Mouse (Mus musculus): Measurements from ENCODE around the gene Dhrs7b. TPM values are rescaled to one million over a fixed set of nuclear protein-coding genes. Genes with fewer than 3 reads are reported as not detected.
"Not testable (repeated sequence)": the region's sequence is repeated elsewhere in the genome, so short reads cannot be mapped to it uniquely, and the experiment has no call there.

Dhrs7b gene
- total and polyA plus RNA-seq, 3 experiments: 3.2 to 21.9 (median 15.7) TPM

DNA sequence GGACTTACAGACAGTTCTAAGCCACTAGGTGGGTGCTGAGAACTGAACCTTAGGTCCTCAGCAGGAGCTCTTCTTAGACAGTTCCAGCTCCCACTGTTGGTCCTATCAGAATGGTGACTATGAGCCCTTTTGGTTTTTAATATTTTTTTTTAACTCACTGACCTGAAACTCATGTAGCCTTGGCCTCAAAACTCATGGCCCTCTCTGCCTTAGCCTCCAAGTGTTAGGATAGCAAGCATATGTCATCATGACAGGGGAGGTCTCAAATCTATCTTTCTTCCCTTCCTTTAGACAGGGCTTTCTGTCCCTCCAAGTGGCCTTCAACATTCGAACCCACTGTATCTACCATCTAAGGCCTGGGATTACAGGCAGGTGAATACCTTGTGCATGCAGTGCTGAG lies 29.5 kb upstream of the Dhrs7b start:
- no peak overlapping the region for H3K4me3 ChIP-seq (ENCODE audit: low read depth, low read length)
- peaks cover 11% of the 10 kb centered on the region; the same call in 1 of the 2 replicates for H3K4me1 ChIP-seq (ENCODE audit: insufficient read depth, low read depth, low read length)
- no peaks in the 10 kb centered on the region for H3K9me3 ChIP-seq (replicated peaks)
- no peak for DNase-seq (ENCODE audit: low spot score)
- ATAC-seq (ENCODE audit: extremely low read depth, insufficient number of reproducible peaks, low FRiP score, poor library complexity, severe bottlenecking): no peak
- peaks cover 92% of the 10 kb centered on the region for H3K36me3 ChIP-seq (replicated peaks)
- H3K27me3 ChIP-seq (ENCODE audit: insufficient read depth, low read length): no peaks in the 10 kb centered on the region
- TF ChIP-seq POLR2AphosphoS5 (IDR thresholded peaks at IDR 0.05; ENCODE audit: insufficient replicate concordance, low read depth, low read length) (no peak), CTCF (IDR thresholded peaks at IDR 0.05; ENCODE audit: low read depth, low read length) (no peak), GATA1 (IDR thresholded peaks at IDR 0.05; ENCODE audit: borderline replicate concordance, low read length) (no peak), GATA2 (IDR thresholded peaks at IDR 0.05; ENCODE audit: borderline replicate concordance, low read depth, low read length) (no peak), TAL1 (conservative IDR thresholded peaks at IDR 0.05; ENCODE audit: low read depth, low read length) (no peak)

GRCm38 (mm10) chr11:60808286-60809070 lies 22.0 kb upstream of the Dhrs7b start:
- Histone ChIP-seq H3K4me3 (ENCODE audit: low read depth, low read length) (peak overlapping the region; percentile 20; the same call in 1 of the 2 replicates), H3K27me3 (ENCODE audit: insufficient read depth, low read length) (peaks cover 4% of the 10 kb centered on the region; the same call in 1 of the 2 replicates)
- no peak for ATAC-seq (ENCODE audit: extremely low read depth, insufficient number of reproducible peaks, low FRiP score, poor library complexity, severe bottlenecking)

GRCm38 (mm10) chr11:60809546-60809945 lies 20.9 kb upstream of the Dhrs7b start:
- H3K9me3 ChIP-seq (replicated peaks): no peaks in the 10 kb centered on the region
- H3K36me3 ChIP-seq (replicated peaks): peaks cover 38% of the 10 kb centered on the region
- ATAC-seq (ENCODE audit: extremely low read depth, insufficient number of reproducible peaks, low FRiP score, poor library complexity, severe bottlenecking) (no peak), DNase-seq (ENCODE audit: low spot score) (no peak)
- TF ChIP-seq GATA2 (IDR thresholded peaks at IDR 0.05; ENCODE audit: borderline replicate concordance, low read depth, low read length): no peak
- no peak for TF ChIP-seq CTCF (IDR thresholded peaks at IDR 0.05; ENCODE audit: low read depth, low read length)
- no peak for TF ChIP-seq POLR2AphosphoS5 (IDR thresholded peaks at IDR 0.05; ENCODE audit: insufficient replicate concordance, low read depth, low read length)
- TF ChIP-seq GATA1 (IDR thresholded peaks at IDR 0.05; ENCODE audit: borderline replicate concordance, low read length): no peak
- no peak for TF ChIP-seq TAL1 (conservative IDR thresholded peaks at IDR 0.05; ENCODE audit: low read depth, low read length)
- H3K27me3 ChIP-seq (ENCODE audit: insufficient read depth, low read length): peaks cover 4% of the 10 kb centered on the region; the same call in 1 of the 2 replicates
- peaks cover 52% of the 10 kb centered on the region for H3K4me1 ChIP-seq (ENCODE audit: insufficient read depth, low read depth, low read length)
- peak overlapping the region; percentile 73 for H3K4me3 ChIP-seq (ENCODE audit: low read depth, low read length)

More at GRCm38 (mm10) chr11:60808286-60809070, 22.0 kb upstream of the Dhrs7b start:
- TF ChIP-seq GATA1 (IDR thresholded peaks at IDR 0.05; ENCODE audit: borderline replicate concordance, low read length) (no peak), CTCF (IDR thresholded peaks at IDR 0.05; ENCODE audit: low read depth, low read length) (no peak), POLR2AphosphoS5 (IDR thresholded peaks at IDR 0.05; ENCODE audit: insufficient replicate concordance, low read depth, low read length) (no peak), TAL1 (conservative IDR thresholded peaks at IDR 0.05; ENCODE audit: low read depth, low read length) (no peak; the same call in 1 of the 2 replicates), GATA2 (IDR thresholded peaks at IDR 0.05; ENCODE audit: borderline replicate concordance, low read depth, low read length) (no peak)
- Histone ChIP-seq H3K4me1 (ENCODE audit: insufficient read depth, low read depth, low read length) (peaks cover 61% of the 10 kb centered on the region), H3K36me3 (replicated peaks) (peaks cover 47% of the 10 kb centered on the region), H3K9me3 (replicated peaks) (no peaks in the 10 kb centered on the region)
- peak; percentile 30 for DNase-seq (ENCODE audit: low spot score)

DNA sequence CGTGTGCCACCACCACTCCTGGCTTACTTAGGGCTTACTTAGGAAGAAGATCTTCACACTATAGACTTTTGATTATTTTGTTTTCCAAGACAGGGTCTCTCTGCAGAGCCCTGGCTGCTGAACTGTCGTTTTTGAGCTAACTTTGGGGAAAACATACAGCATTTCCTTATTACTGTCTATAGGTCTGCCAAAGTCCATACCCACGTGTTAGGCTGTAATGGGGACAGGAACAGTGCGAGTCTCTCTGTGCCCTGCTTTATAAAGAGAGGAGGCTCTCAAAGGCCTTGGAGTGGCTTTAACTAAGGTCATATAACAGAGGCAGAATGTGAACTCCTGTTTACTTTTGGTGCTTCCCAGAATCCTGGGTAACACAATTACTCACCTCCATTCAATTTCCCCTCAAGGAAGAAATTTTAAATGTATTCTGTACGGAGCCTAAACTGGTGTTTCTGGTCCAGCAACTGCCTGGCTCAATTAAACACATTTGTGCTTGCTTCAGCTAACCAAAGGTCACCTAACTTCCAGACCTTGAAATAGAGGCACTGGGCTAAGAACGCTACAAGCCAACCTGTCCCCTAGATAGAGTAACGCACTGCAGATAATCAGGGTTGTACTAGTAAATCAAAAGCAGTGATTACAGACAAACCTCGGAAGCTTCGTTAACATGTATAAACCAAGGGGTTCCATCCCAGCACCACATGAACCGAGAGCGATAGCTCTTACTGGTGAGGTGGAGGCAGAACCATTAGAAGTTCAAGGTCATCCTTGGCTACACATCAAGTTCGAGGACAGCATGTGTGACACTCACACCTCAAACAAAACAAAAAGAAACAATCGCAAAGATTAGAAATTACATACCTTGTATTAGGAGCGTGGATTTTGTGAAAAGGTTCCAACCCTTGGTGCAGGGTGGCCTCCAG lies 20.1 kb upstream of the Dhrs7b start:
- Histone ChIP-seq H3K4me3 (ENCODE audit: low read depth, low read length) (peak overlapping the region; percentile 73), H3K36me3 (replicated peaks) (peaks cover 32% of the 10 kb centered on the region), H3K4me1 (ENCODE audit: insufficient read depth, low read depth, low read length) (peaks cover 52% of the 10 kb centered on the region), H3K9me3 (replicated peaks) (no peaks in the 10 kb centered on the region), H3K27me3 (ENCODE audit: insufficient read depth, low read length) (peaks cover 4% of the 10 kb centered on the region; the same call in 1 of the 2 replicates)
- DNase-seq (ENCODE audit: low spot score) (no peak), ATAC-seq (ENCODE audit: extremely low read depth, insufficient number of reproducible peaks, low FRiP score, poor library complexity, severe bottlenecking) (no peak)
- TF ChIP-seq GATA2 (IDR thresholded peaks at IDR 0.05; ENCODE audit: borderline replicate concordance, low read depth, low read length): no peak
- TF ChIP-seq TAL1 (conservative IDR thresholded peaks at IDR 0.05; ENCODE audit: low read depth, low read length): no peak
- no peak for TF ChIP-seq POLR2AphosphoS5 (IDR thresholded peaks at IDR 0.05; ENCODE audit: insufficient replicate concordance, low read depth, low read length)
- TF ChIP-seq CTCF (IDR thresholded peaks at IDR 0.05; ENCODE audit: low read depth, low read length): no peak
- TF ChIP-seq GATA1 (IDR thresholded peaks at IDR 0.05; ENCODE audit: borderline replicate concordance, low read length): no peak

DNA sequence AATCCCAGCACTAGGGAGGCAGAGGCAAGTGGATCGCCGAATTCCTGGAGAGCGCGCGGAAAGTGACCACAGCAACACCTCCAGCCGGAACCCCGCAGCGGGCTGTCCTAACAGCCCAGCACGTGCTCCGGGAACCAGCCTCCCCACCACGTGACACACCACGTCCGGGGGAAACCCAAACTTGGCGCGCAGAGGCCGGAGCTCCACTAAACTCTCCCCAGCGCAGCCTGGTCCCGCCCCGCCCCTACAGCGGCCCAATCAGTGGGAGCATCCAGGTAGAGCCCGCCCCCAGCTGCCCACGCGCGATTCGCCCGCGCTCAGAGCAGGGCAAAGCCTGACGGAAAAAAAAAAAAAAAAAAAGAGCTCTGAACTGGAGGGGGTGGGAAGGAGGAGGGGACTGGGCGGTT lies 19.4 kb upstream of the Dhrs7b start:
- Histone ChIP-seq H3K4me1 (ENCODE audit: insufficient read depth, low read depth, low read length) (peaks cover 48% of the 10 kb centered on the region), H3K36me3 (replicated peaks) (peaks cover 26% of the 10 kb centered on the region), H3K9me3 (replicated peaks) (no peaks in the 10 kb centered on the region), H3K4me3 (ENCODE audit: low read depth, low read length) (peak overlapping the region; percentile 73), H3K27me3 (ENCODE audit: insufficient read depth, low read length) (peaks cover 4% of the 10 kb centered on the region; the same call in 1 of the 2 replicates)
- ATAC-seq (ENCODE audit: extremely low read depth, insufficient number of reproducible peaks, low FRiP score, poor library complexity, severe bottlenecking) (peak; percentile 99), DNase-seq (ENCODE audit: low spot score) (peak; percentile 95)
- TF ChIP-seq CTCF (IDR thresholded peaks at IDR 0.05; ENCODE audit: low read depth, low read length) (no peak), POLR2AphosphoS5 (IDR thresholded peaks at IDR 0.05; ENCODE audit: insufficient replicate concordance, low read depth, low read length) (no peak), GATA1 (IDR thresholded peaks at IDR 0.05; ENCODE audit: borderline replicate concordance, low read length) (no peak), GATA2 (IDR thresholded peaks at IDR 0.05; ENCODE audit: borderline replicate concordance, low read depth, low read length) (no peak), TAL1 (conservative IDR thresholded peaks at IDR 0.05; ENCODE audit: low read depth, low read length) (no peak)

- not testable (repeated sequence) for H3K9me3 ChIP-seq (replicated peaks); ATAC-seq (ENCODE audit: extremely low read depth, insufficient number of reproducible peaks, low FRiP score, poor library complexity, severe bottlenecking); H3K27me3 ChIP-seq (ENCODE audit: insufficient read depth, low read length); DNase-seq (ENCODE audit: low spot score)
- H3K4me1 ChIP-seq (ENCODE audit: insufficient read depth, low read depth, low read length): peaks cover 44% of the 10 kb centered on the region
- peaks cover 21% of the 10 kb centered on the region for H3K36me3 ChIP-seq (replicated peaks)
- H3K4me3 ChIP-seq (ENCODE audit: low read depth, low read length): peak within 1 kb of the TSS; percentile 73
Measured at GRCm38 (mm10) chr11:60811618-60812017, 18.8 kb upstream of the Dhrs7b start, which contains the start of gene Shmt1. Gene Shmt1 (minus strand): TSS chr11:60811718.
